Mouse (Mus musculus): Measurements from ENCODE around the gene Lcn2. TPM values are rescaled to one million over a fixed set of nuclear protein-coding genes. Genes with fewer than 3 reads are reported as not detected.

The Lcn2 gene
- polyA plus RNA-seq, 1 experiment, result 1.0 TPM

DNA sequence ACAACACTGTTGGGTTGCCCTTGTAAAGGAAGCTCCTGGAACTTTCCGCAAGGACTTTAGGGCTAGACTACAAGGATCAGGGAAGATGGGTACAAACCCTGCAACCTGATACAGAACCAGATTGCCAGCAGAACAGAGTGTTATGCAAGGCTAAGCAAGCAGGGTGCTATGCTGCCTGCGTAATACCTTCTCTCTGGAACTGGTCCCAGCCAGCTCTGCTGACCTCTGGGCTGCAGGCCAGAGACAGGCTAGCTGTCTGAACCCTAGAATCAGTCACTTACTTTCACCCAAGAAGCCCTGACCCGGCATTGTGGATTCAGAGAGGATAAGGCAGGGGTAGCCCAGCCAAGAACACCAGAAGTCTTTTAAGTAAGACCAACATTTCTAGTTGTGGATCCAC is 31.3 kb upstream of the Lcn2 start:
- H3K4me1 ChIP-seq (ENCODE audit: control insufficient read depth, insufficient read depth, low read length), result peaks cover 26% of the 10 kb centered on the region
- peak overlapping the region; percentile 49 for H3K27ac ChIP-seq (ENCODE audit: insufficient read depth, low read length)
- WGBS, result 27% methylated on average over 3 of the region's 3 CpGs
- DNase-seq, result peak; percentile 75 to 84
- TF ChIP-seq POLR2A (IDR thresholded peaks at IDR 0.05; ENCODE audit: borderline replicate concordance, insufficient read depth, low read length) (no peak), CTCF (IDR thresholded peaks at IDR 0.05; ENCODE audit: borderline replicate concordance, insufficient read depth, low read depth, low read length) (no peak)
- H3K27me3 ChIP-seq (ENCODE audit: control insufficient read depth, insufficient read depth, low read length), result no peaks in the 10 kb centered on the region
- H3K4me3 ChIP-seq (replicated peaks; ENCODE audit: insufficient read depth, low read depth, low read length), result no peak overlapping the region

DNA sequence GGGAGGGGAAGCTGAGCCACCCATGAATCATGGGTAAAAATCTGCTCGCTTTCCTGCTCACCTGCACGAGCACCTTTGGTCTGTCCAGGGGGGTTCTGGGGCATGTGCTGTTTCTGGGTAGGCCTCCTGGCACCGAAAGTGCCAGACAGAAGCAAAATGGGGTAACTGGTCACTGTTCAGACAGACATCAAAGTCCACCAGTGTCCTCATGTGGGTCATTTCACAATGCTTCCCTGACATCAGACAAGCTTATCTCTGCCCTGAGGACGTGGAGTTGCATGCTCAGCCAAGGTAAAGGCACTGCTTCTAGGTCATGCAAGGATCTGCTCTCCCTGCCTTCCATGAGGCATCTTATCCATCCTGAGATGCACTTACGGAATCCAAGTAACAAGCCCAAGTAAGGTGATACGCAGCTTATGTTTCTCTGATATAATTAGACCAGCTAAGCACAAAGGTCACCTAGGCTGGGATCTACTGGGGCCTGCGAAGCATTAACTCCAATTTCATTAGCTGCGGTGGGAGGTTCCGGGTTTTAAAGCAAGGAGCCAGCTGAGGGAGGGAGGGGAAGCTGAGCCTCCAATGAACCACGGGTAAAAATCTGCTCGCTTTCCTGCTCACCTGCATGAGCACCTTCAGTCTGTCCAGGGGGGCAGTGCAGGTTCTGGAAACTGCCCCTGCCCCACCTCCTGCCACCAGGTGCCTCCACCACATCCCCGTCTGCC is 30.5 kb upstream of the Lcn2 start:
- 86% methylated on average over 12 of the region's 12 CpGs for WGBS

GRCm38 (mm10) chr2:32417486-32417885 is 29.4 kb upstream of the Lcn2 start:
- TF ChIP-seq POLR2A (IDR thresholded peaks at IDR 0.05; ENCODE audit: borderline replicate concordance, insufficient read depth, low read length) (no peak), CTCF (IDR thresholded peaks at IDR 0.05; ENCODE audit: borderline replicate concordance, insufficient read depth, low read depth, low read length) (no peak)
- DNase-seq, result no peak
- Histone ChIP-seq H3K4me1 (ENCODE audit: control insufficient read depth, insufficient read depth, low read length) (peaks cover 22% of the 10 kb centered on the region), H3K27ac (ENCODE audit: insufficient read depth, low read length) (no peak overlapping the region), H3K27me3 (ENCODE audit: control insufficient read depth, insufficient read depth, low read length) (no peaks in the 10 kb centered on the region), H3K4me3 (replicated peaks; ENCODE audit: insufficient read depth, low read depth, low read length) (no peak overlapping the region)
- WGBS, result 87% methylated on average over 8 of the region's 8 CpGs

More for the DNA sequence above, 30.5 kb upstream of the Lcn2 start:
- TF ChIP-seq POLR2A (IDR thresholded peaks at IDR 0.05; ENCODE audit: borderline replicate concordance, insufficient read depth, low read length) (no peak), CTCF (IDR thresholded peaks at IDR 0.05; ENCODE audit: borderline replicate concordance, insufficient read depth, low read depth, low read length) (no peak)
- no peak overlapping the region for H3K4me3 ChIP-seq (replicated peaks; ENCODE audit: insufficient read depth, low read depth, low read length)
- H3K4me1 ChIP-seq (ENCODE audit: control insufficient read depth, insufficient read depth, low read length), result peaks cover 26% of the 10 kb centered on the region
- H3K27me3 ChIP-seq (ENCODE audit: control insufficient read depth, insufficient read depth, low read length), result no peaks in the 10 kb centered on the region
- DNase-seq, result no peak
- peak overlapping the region; percentile 49 for H3K27ac ChIP-seq (ENCODE audit: insufficient read depth, low read length)

DNA sequence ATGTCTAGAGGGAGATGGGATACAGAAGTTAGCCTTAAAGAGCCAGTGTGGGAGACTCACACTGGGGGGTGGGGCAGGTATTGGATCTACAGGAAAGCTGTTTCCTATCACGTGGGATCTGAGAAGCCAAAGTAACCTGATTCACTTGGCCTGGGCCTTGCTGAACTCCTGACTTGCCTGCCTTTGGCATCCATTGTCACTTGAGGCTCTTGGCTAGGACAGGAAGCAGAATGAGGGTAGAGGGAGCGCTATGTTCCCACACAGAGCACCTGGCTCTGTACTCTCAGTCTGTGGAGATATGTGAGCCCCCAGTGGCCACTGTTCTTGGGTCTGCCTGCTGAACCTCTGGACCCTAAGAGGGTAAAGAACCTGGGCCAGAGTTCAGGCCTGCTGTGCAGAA is 28.5 kb upstream of the Lcn2 start:
- 90% methylated on average over 2 of the region's 2 CpGs for WGBS
- TF ChIP-seq POLR2A (IDR thresholded peaks at IDR 0.05; ENCODE audit: borderline replicate concordance, insufficient read depth, low read length), result no peak
- TF ChIP-seq CTCF (IDR thresholded peaks at IDR 0.05; ENCODE audit: borderline replicate concordance, insufficient read depth, low read depth, low read length), result no peak
- DNase-seq, result no peak
- no peak overlapping the region for H3K27ac ChIP-seq (ENCODE audit: insufficient read depth, low read length)
- H3K27me3 ChIP-seq (ENCODE audit: control insufficient read depth, insufficient read depth, low read length), result no peaks in the 10 kb centered on the region
- no peak overlapping the region for H3K4me3 ChIP-seq (replicated peaks; ENCODE audit: insufficient read depth, low read depth, low read length)
- H3K4me1 ChIP-seq (ENCODE audit: control insufficient read depth, insufficient read depth, low read length), result peaks cover 19% of the 10 kb centered on the region

DNA sequence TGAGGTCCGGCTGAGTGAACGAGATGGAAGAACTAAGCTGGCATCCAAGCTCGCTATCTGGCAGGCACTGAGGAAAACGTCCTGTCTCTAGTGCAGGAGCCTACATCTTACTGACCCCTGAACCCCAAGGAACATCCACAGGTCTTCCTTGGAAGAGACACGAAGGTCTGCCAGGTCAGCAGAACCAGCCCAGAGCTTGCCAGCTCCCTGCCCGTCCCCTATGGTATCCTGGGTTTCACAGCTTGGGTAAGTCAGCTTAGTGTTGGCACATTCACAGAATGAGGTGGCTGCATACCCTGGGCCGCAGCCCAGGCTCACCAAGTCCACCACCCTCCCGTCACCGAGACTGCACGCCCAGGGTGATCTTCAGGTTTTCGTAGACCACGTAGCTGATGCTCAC is 27.7 kb upstream of the Lcn2 start:
- no peaks in the 10 kb centered on the region for H3K27me3 ChIP-seq (ENCODE audit: control insufficient read depth, insufficient read depth, low read length)
- no peak overlapping the region for H3K4me3 ChIP-seq (replicated peaks; ENCODE audit: insufficient read depth, low read depth, low read length)
- peaks cover 19% of the 10 kb centered on the region for H3K4me1 ChIP-seq (ENCODE audit: control insufficient read depth, insufficient read depth, low read length)
- no peak for TF ChIP-seq POLR2A (IDR thresholded peaks at IDR 0.05; ENCODE audit: borderline replicate concordance, insufficient read depth, low read length)
- no peak for TF ChIP-seq CTCF (IDR thresholded peaks at IDR 0.05; ENCODE audit: borderline replicate concordance, insufficient read depth, low read depth, low read length)
- 84% methylated on average over 12 of the region's 12 CpGs for WGBS
- no peak overlapping the region for H3K27ac ChIP-seq (ENCODE audit: insufficient read depth, low read length)
- DNase-seq, result no peak

DNA sequence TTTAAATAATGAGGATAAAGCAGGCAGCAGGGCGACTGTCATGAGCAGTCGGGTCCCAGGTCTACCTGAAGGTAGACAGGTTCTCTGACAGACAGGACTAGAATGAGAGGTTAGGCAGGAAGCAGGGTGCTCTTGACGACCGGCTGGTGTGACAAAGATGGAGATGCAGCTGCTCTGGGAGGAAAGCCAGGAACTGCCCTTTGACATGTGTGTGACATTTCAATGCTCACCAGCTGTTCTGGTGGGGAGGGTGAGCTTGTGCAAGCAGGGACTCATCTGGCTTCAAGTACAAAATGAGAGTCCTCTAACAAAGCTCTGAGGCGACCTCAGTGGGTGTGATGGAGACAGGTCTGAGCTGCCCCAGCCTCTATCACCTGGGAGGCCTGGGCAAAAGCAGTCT is 25.9 kb upstream of the Lcn2 start:
- no peaks in the 10 kb centered on the region for H3K27me3 ChIP-seq (ENCODE audit: control insufficient read depth, insufficient read depth, low read length)
- DNase-seq, result no peak
- TF ChIP-seq POLR2A (IDR thresholded peaks at IDR 0.05; ENCODE audit: borderline replicate concordance, insufficient read depth, low read length) (no peak), CTCF (IDR thresholded peaks at IDR 0.05; ENCODE audit: borderline replicate concordance, insufficient read depth, low read depth, low read length) (no peak)
- H3K4me1 ChIP-seq (ENCODE audit: control insufficient read depth, insufficient read depth, low read length), result peaks cover 7% of the 10 kb centered on the region
- no peak overlapping the region for H3K4me3 ChIP-seq (replicated peaks; ENCODE audit: insufficient read depth, low read depth, low read length)
- no peak overlapping the region for H3K27ac ChIP-seq (ENCODE audit: insufficient read depth, low read length)
- WGBS, result 47% methylated on average over 5 of the region's 5 CpGs

DNA sequence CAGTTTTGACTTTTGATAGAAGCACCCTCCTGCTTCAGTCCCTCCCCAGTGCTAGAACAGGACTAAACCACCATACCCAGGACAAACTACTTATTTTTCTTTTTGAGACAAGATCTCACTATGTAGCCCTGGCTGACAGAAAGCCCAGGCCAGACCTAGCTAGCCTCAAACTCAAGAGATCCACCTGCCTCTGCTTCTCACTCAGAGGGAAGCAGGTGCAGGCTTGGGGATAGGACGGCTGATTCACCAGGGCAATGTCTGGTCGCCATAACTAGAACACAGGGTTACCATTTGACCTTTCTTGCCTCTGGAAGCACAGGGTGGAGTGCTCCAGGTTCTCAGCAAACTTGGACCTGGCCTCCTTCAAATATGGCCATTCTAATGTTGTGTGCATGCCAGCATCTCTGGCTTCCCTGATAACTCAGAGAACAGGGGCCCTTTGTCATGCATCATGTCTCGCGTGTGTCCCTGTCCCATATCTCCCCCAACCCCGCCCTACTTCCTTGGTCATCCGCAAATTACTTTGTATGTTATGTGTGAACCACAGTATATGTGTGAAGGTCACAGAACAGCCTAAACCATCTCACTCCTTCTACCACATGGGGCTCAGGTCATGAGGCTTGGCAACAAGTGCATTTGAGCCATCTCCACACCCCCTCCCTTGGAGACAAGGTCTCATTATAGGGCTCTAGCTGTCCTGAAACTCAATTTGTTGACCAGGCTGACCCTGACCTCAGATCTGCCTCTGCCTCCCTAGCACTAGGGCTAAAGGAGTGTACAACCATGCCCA is 24.9 kb upstream of the Lcn2 start:
- DNase-seq, result no peak
- H3K27ac ChIP-seq (ENCODE audit: insufficient read depth, low read length), result no peak overlapping the region
- no peaks in the 10 kb centered on the region for H3K4me1 ChIP-seq (ENCODE audit: control insufficient read depth, insufficient read depth, low read length)
- H3K4me3 ChIP-seq (replicated peaks; ENCODE audit: insufficient read depth, low read depth, low read length), result no peak overlapping the region
- TF ChIP-seq CTCF (IDR thresholded peaks at IDR 0.05; ENCODE audit: borderline replicate concordance, insufficient read depth, low read depth, low read length), result no peak
- no peak for TF ChIP-seq POLR2A (IDR thresholded peaks at IDR 0.05; ENCODE audit: borderline replicate concordance, insufficient read depth, low read length)
- WGBS, result 91% methylated on average over 6 of the region's 6 CpGs
- H3K27me3 ChIP-seq (ENCODE audit: control insufficient read depth, insufficient read depth, low read length), result no peaks in the 10 kb centered on the region

- H3K4me3 ChIP-seq (replicated peaks; ENCODE audit: insufficient read depth, low read depth, low read length), result no peak overlapping the region
Measured at GRCm38 (mm10) chr2:32411407-32411806, 23.4 kb upstream of the Lcn2 start.

More at GRCm38 (mm10) chr2:32411407-32411806, 23.4 kb upstream of the Lcn2 start:
- WGBS, result 54% methylated on average over 7 of the region's 7 CpGs
- TF ChIP-seq CTCF (IDR thresholded peaks at IDR 0.05; ENCODE audit: borderline replicate concordance, insufficient read depth, low read depth, low read length) (no peak), POLR2A (IDR thresholded peaks at IDR 0.05; ENCODE audit: borderline replicate concordance, insufficient read depth, low read length) (no peak)
- Histone ChIP-seq H3K4me1 (ENCODE audit: control insufficient read depth, insufficient read depth, low read length) (no peaks in the 10 kb centered on the region), H3K27ac (ENCODE audit: insufficient read depth, low read length) (no peak overlapping the region), H3K27me3 (ENCODE audit: control insufficient read depth, insufficient read depth, low read length) (no peaks in the 10 kb centered on the region)
- DNase-seq, result no peak

Data from cerebellum, adult 2 months (tissue).